Mouse (Mus musculus) forebrain, embryonic 14.5 days (tissue): ENCODE data around the gene Acap3. TPM values are rescaled to one million over a fixed set of nuclear protein-coding genes. Genes with fewer than 3 reads are reported as not detected.

Experiments
- ATAC-seq: fragments of 200-750 bp; cut with Nextera tagmentation; 2 replicates; pipeline ENCODE4 v1.8.0; 2017; ENCODE audit warnings: mild to moderate bottlenecking, moderate library complexity
- DNase-seq: peaks from one replicate; pipeline ENCODE4 v3.0.0-alpha.2; 2015; ENCODE audit warnings: low spot score
- H3K27ac ChIP-seq: fragments of 300-500 bp; sonication (generic); 2 replicates; pipeline ENCODE4 v1.5.1; 2014; ENCODE audit warnings: low read depth, mild to moderate bottlenecking, control low read depth, low read length, moderate library complexity
- H3K27me3 ChIP-seq: fragments of 300-500 bp; sonication (generic); replicated peaks from 2 replicates; pipeline ENCODE4 v1.6.1; 2014; ENCODE audit warnings: low read length, control low read depth, mixed read lengths; ENCODE audit not compliant: control insufficient read depth, insufficient read depth
- H3K36me3 ChIP-seq: fragments of 300-500 bp; sonication (generic); 2 replicates; pipeline ENCODE4 v1.6.1; 2014; ENCODE audit warnings: low read length, control low read depth; ENCODE audit not compliant: control insufficient read depth, insufficient read depth
- H3K4me1 ChIP-seq: fragments of 300-500 bp; sonication (generic); 2 replicates; pipeline ENCODE4 v1.6.1; 2014; ENCODE audit warnings: antibody characterized with exemption, low read length, control low read depth; ENCODE audit not compliant: control insufficient read depth, insufficient read depth
- H3K4me2 ChIP-seq: fragments of 300-500 bp; sonication (generic); 2 replicates; pipeline ENCODE4 v1.6.1; 2014; ENCODE audit warnings: mild to moderate bottlenecking, control low read depth, low read length
- H3K4me3 ChIP-seq: fragments of 300-500 bp; sonication (generic); 2 replicates; pipeline ENCODE4 v1.5.1; 2014; ENCODE audit warnings: low read depth, low read length, control low read depth
- H3K9ac ChIP-seq: fragments of 300-500 bp; sonication (generic); 2 replicates; pipeline ENCODE4 v1.6.1; 2014; ENCODE audit warnings: mild to moderate bottlenecking, low read length, control low read depth, moderate library complexity
- H3K9me3 ChIP-seq: fragments of 300-500 bp; sonication (generic); replicated peaks from 2 replicates; pipeline ENCODE4 v1.6.1; 2016; ENCODE audit warnings: low read length, control low read depth, mixed read lengths; ENCODE audit not compliant: control insufficient read depth
- WGBS: fragments of 180-500 bp; shearing (Covaris S2); extraction: QIAGEN DNeasy Blood & Tissue Kit; methylation state at CpG from one replicate; pipeline ENCODE4 v1.1.7; 2014; 5-methylcytosine and 5-hydroxymethylcytosine counted together
- microRNA-seq: library from miRNA; unstranded; fragments of <30 nt; microRNA quantifications from one replicate; pipeline ENCODE4, GENCODE M21; 2016
- polyA plus RNA-seq: library from polyadenylated mRNA; unstranded; fragments of >200 nt; fragmentation: Nextera tagmentation; extraction: Ambion mirVana; gene quantifications from 2 replicates; pipeline ENCODE4 v1.2.1, GENCODE M21; 2014

Acap3 gene
- polyA plus RNA-seq, 1 experiment from 2014 or later, result 60.5 TPM

GRCm38 (mm10) chr4:155943534-155944249 is 52.1 kb downstream of the Acap3 start, which contains the start of gene Ube2j2:
Ube2j2 (plus strand) TSS chr4:155943831.
- peak within 1 kb of the TSS; percentile 63; the same call in 1 of the 2 replicates for H3K27ac ChIP-seq
- WGBS, result under 1% methylated on average over 74 of the region's 85 CpGs
- no peaks in the 10 kb centered on the region for H3K27me3 ChIP-seq

GRCm38 (mm10) chr4:155944271-155944670 is 52.6 kb downstream of the Acap3 start:
- H3K9ac ChIP-seq, result peak overlapping the region; percentile 84
- H3K27ac ChIP-seq, result no peak overlapping the region
- peak overlapping the region; percentile 98 for H3K4me3 ChIP-seq
- DNase-seq (no peak), ATAC-seq (peak; percentile 8)
- peak overlapping the region; percentile 98 for H3K4me2 ChIP-seq
- 1% methylated on average over 17 of the region's 17 CpGs for WGBS
- peaks cover 24% of the 10 kb centered on the region for H3K36me3 ChIP-seq
- no peaks in the 10 kb centered on the region for H3K27me3 ChIP-seq
- peaks cover 12% of the 10 kb centered on the region for H3K4me1 ChIP-seq
- H3K9me3 ChIP-seq, result no peaks in the 10 kb centered on the region

More at GRCm38 (mm10) chr4:155943534-155944249, 52.1 kb downstream of the Acap3 start, which contains the start of gene Ube2j2:
- Histone ChIP-seq H3K9ac (peak within 1 kb of the TSS; percentile 84), H3K4me2 (peak within 1 kb of the TSS; percentile 98), H3K36me3 (peaks cover 18% of the 10 kb centered on the region), H3K4me3 (peak within 1 kb of the TSS; percentile 98), H3K9me3 (no peaks in the 10 kb centered on the region), H3K4me1 (peaks cover 12% of the 10 kb centered on the region)
- ATAC-seq, result peak; percentile 99
- peak; percentile 95 for DNase-seq

GRCm38 (mm10) chr4:155947094-155947493 is 55.5 kb downstream of the Acap3 start:
- ATAC-seq (no peak), DNase-seq (no peak)
- H3K36me3 ChIP-seq, result peaks cover 52% of the 10 kb centered on the region
- peaks cover 12% of the 10 kb centered on the region for H3K4me1 ChIP-seq
- no peak overlapping the region for H3K4me3 ChIP-seq
- H3K9ac ChIP-seq, result no peak overlapping the region
- H3K9me3 ChIP-seq, result no peaks in the 10 kb centered on the region
- no peaks in the 10 kb centered on the region for H3K27me3 ChIP-seq
- no peak overlapping the region for H3K27ac ChIP-seq
- H3K4me2 ChIP-seq, result no peak overlapping the region

GRCm38 (mm10) chr4:155955491-155955890 is 63.9 kb downstream of the Acap3 start:
- WGBS, result 93% methylated on average over 6 of the region's 6 CpGs
- peaks cover 78% of the 10 kb centered on the region for H3K36me3 ChIP-seq
- no peaks in the 10 kb centered on the region for H3K27me3 ChIP-seq
- DNase-seq, result no peak
- H3K4me1 ChIP-seq, result no peaks in the 10 kb centered on the region
- H3K9me3 ChIP-seq, result no peaks in the 10 kb centered on the region
- H3K4me3 ChIP-seq, result no peak overlapping the region
- H3K27ac ChIP-seq, result no peak overlapping the region
- H3K9ac ChIP-seq, result no peak overlapping the region
- no peak overlapping the region for H3K4me2 ChIP-seq
- no peak for ATAC-seq

Small RNA genes within 50 kb of the gene (microRNA-seq; reads per million reads assigned to microRNA genes)
- not detected for gene Gm22991

Other genes starting within 250 kb of the Acap3 start
- gene Gm10563, start 246.4 kb upstream of the Acap3 start, polyA plus RNA-seq, result not detected in 2 replicates
- 0.97 and 2.1 TPM in 2 replicates for gene Mmp23, start 238.4 kb upstream of the Acap3 start, polyA plus RNA-seq
- gene Mib2, start 222.6 kb upstream of the Acap3 start, polyA plus RNA-seq, result 25.2 and 34.5 TPM in 2 replicates
- 3.2 and 3.8 TPM in 2 replicates for gene Fndc10, start 197.5 kb upstream of the Acap3 start, polyA plus RNA-seq
- gene Ssu72, start 187.0 kb upstream of the Acap3 start, polyA plus RNA-seq, result 153 and 179 TPM in 2 replicates
- 3.4 and 3.5 TPM in 2 replicates for gene Tmem240, start 157.0 kb upstream of the Acap3 start, polyA plus RNA-seq
- 62.0 and 70.0 TPM in 2 replicates for gene Atad3a, start 130.7 kb upstream of the Acap3 start, polyA plus RNA-seq
- 21.8 and 24.6 TPM in 2 replicates for gene Vwa1, start 117.1 kb upstream of the Acap3 start, polyA plus RNA-seq
- gene Tmem88b, start 105.9 kb upstream of the Acap3 start, polyA plus RNA-seq, result 0.12 and 0.25 TPM in 2 replicates
- gene Ankrd65, start 101.4 kb upstream of the Acap3 start, polyA plus RNA-seq, result not detected in 2 replicates
- 274 and 313 TPM in 2 replicates for gene Mrpl20, start 88.9 kb upstream of the Acap3 start, polyA plus RNA-seq
- 119 and 144 TPM in 2 replicates for gene Ccnl2, start 79.3 kb upstream of the Acap3 start, polyA plus RNA-seq
- 120 and 135 TPM in 2 replicates for gene Aurkaip1, start 60.5 kb upstream of the Acap3 start, polyA plus RNA-seq
- gene Mxra8, start 52.1 kb upstream of the Acap3 start, polyA plus RNA-seq, result 15.6 and 22.1 TPM in 2 replicates
- 10.8 and 12.4 TPM in 2 replicates for gene Dvl1, start 44.4 kb upstream of the Acap3 start, polyA plus RNA-seq
- gene Tas1r3, start 28.5 kb upstream of the Acap3 start, polyA plus RNA-seq, result 0.46 and 0.61 TPM in 2 replicates
- 28.3 and 29.5 TPM in 2 replicates for gene Cptp, start 22.4 kb upstream of the Acap3 start, polyA plus RNA-seq
- gene Ints11, start 22.3 kb upstream of the Acap3 start, polyA plus RNA-seq, result 94.6 and 102 TPM in 2 replicates
- 46.5 and 52.8 TPM in 2 replicates for gene Pusl1, start within 50 bp of the Acap3 start, polyA plus RNA-seq
- 116 and 137 TPM in 2 replicates for gene Ube2j2, start 52.0 kb downstream of the Acap3 start, polyA plus RNA-seq
- gene C1qtnf12, start 70.5 kb downstream of the Acap3 start, polyA plus RNA-seq, result 8.0 and 11.3 TPM in 2 replicates
- gene B3galt6, start 100.8 kb downstream of the Acap3 start, polyA plus RNA-seq, result 27.6 and 29.6 TPM in 2 replicates
- gene Sdf4, start 101.0 kb downstream of the Acap3 start, polyA plus RNA-seq, result 124 and 127 TPM in 2 replicates
- gene Tnfrsf4, start 122.0 kb downstream of the Acap3 start, polyA plus RNA-seq, result 0.43 and 0.60 TPM in 2 replicates
- 0.40 and 0.53 TPM in 2 replicates for gene Tnfrsf18, start 134.3 kb downstream of the Acap3 start, polyA plus RNA-seq
- not detected in 2 replicates for gene Ttll10, start 167.6 kb downstream of the Acap3 start, polyA plus RNA-seq
- gene 9430015G10Rik, start 218.2 kb downstream of the Acap3 start, polyA plus RNA-seq, result 29.0 and 34.3 TPM in 2 replicates
- 0.41 and 0.59 TPM in 2 replicates for gene Rnf223, start 238.7 kb downstream of the Acap3 start, polyA plus RNA-seq